Mouse (Mus musculus) embryonic facial prominence, embryonic 14.5 days (tissue): ENCODE results near the gene Gm42906. TPM values are rescaled to one million over a fixed set of nuclear protein-coding genes. Genes with fewer than 3 reads are reported as not detected.
A peak's percentile ranks its signal among the peaks of the same experiment; 100 is the strongest.

Experiments used
- ATAC-seq: fragments of 200-750 bp; cut with Nextera tagmentation; 2 replicates; pipeline ENCODE4 v1.8.0; 2017; ENCODE audit warnings: low read depth, moderate number of reproducible peaks, moderate TSS enrichment
- DNase-seq: peaks from one replicate; pipeline ENCODE4 v3.0.0-alpha.2; 2015; ENCODE audit warnings: low spot score
- H3K27ac ChIP-seq: fragments of 300-500 bp; sonication (generic); replicated peaks from 2 replicates; pipeline ENCODE4 v1.5.1; 2014; ENCODE audit warnings: low read depth, mild to moderate bottlenecking, low read length, moderate library complexity
- H3K27me3 ChIP-seq: fragments of 300-500 bp; sonication (generic); replicated peaks from 2 replicates; pipeline ENCODE4 v1.6.1; 2014; ENCODE audit warnings: low read length; ENCODE audit not compliant: control insufficient read depth, insufficient read depth
- H3K36me3 ChIP-seq: fragments of 300-500 bp; sonication (generic); 2 replicates; pipeline ENCODE4 v1.6.1; 2014; ENCODE audit warnings: low read length, mixed read lengths; ENCODE audit not compliant: control insufficient read depth, insufficient read depth
- H3K4me1 ChIP-seq: fragments of 300-500 bp; sonication (generic); 2 replicates; pipeline ENCODE4 v1.6.1; 2014; ENCODE audit warnings: antibody characterized with exemption, low read length; ENCODE audit not compliant: control insufficient read depth, insufficient read depth
- H3K4me2 ChIP-seq: fragments of 300-500 bp; sonication (generic); 2 replicates; pipeline ENCODE4 v1.6.1; 2014; ENCODE audit warnings: low read depth, mild to moderate bottlenecking, low read length, moderate library complexity, mixed read lengths
- H3K4me3 ChIP-seq: fragments of 300-500 bp; sonication (generic); 2 replicates; pipeline ENCODE4 v1.5.1; 2014; ENCODE audit warnings: low read depth, mild to moderate bottlenecking, low read length
- H3K9ac ChIP-seq: fragments of 300-500 bp; sonication (generic); 2 replicates; pipeline ENCODE4 v1.6.1; 2014; ENCODE audit warnings: low read depth, mild to moderate bottlenecking, low read length, moderate library complexity, mixed read lengths
- H3K9me3 ChIP-seq: fragments of 300-500 bp; sonication (generic); 2 replicates; pipeline ENCODE4 v1.6.1; 2016; ENCODE audit warnings: low read length; ENCODE audit not compliant: control insufficient read depth
- WGBS: fragments of 180-500 bp; shearing (Covaris S2); extraction: QIAGEN DNeasy Blood & Tissue Kit; methylation state at CpG from one replicate; pipeline ENCODE4 v1.1.7; 2014; 5-methylcytosine and 5-hydroxymethylcytosine counted together
- polyA plus RNA-seq: library from polyadenylated mRNA; unstranded; fragments of >200 nt; fragmentation: Nextera tagmentation; extraction: Ambion mirVana; gene quantifications from 2 replicates; pipeline ENCODE4 v1.2.1, GENCODE M21; 2014

The Gm42906 gene
- polyA plus RNA-seq, 1 experiment from 2014 or later, result not detected

GRCm38 (mm10) chr5:151403586-151403985, 24.4 kb downstream of the Gm42906 start:
- 24% methylated on average over 2 of the region's 2 CpGs for WGBS
- Histone ChIP-seq H3K4me1 (no peaks in the 10 kb centered on the region), H3K4me2 (no peak overlapping the region), H3K4me3 (no peak overlapping the region), H3K36me3 (no peaks in the 10 kb centered on the region), H3K9me3 (no peaks in the 10 kb centered on the region), H3K27ac (no peak overlapping the region), H3K27me3 (no peaks in the 10 kb centered on the region), H3K9ac (no peak overlapping the region)
- ATAC-seq (peak; percentile 42; the same call in 1 of the 2 replicates), DNase-seq (peak; percentile 13)

GRCm38 (mm10) chr5:151400557-151400944, 27.4 kb downstream of the Gm42906 start:
- Histone ChIP-seq H3K4me3 (no peak overlapping the region), H3K4me2 (no peak overlapping the region), H3K27me3 (no peaks in the 10 kb centered on the region), H3K9me3 (no peaks in the 10 kb centered on the region), H3K9ac (no peak overlapping the region), H3K4me1 (no peaks in the 10 kb centered on the region), H3K27ac (no peak overlapping the region), H3K36me3 (no peaks in the 10 kb centered on the region)
- 87% methylated on average over 2 of the region's 2 CpGs for WGBS
- ATAC-seq (no peak), DNase-seq (no peak)

- WGBS, result 67% methylated on average over 7 of the region's 7 CpGs
- H3K4me1 ChIP-seq, result 0 out of 2 replicates have a peak, but pooled peaks cover 2% of the 10 kb centered on the region
- no peak overlapping the region for H3K9ac ChIP-seq
- H3K27ac ChIP-seq, result no peak overlapping the region
- ATAC-seq (peak; percentile 68), DNase-seq (peak; percentile 15)
- no peak overlapping the region for H3K4me3 ChIP-seq
- no peaks in the 10 kb centered on the region for H3K36me3 ChIP-seq
- H3K9me3 ChIP-seq, result no peaks in the 10 kb centered on the region
- no peaks in the 10 kb centered on the region for H3K27me3 ChIP-seq
- H3K4me2 ChIP-seq, result no peak overlapping the region
Measured at GRCm38 (mm10) chr5:151399918-151400556, 27.9 kb downstream of the Gm42906 start.

GRCm38 (mm10) chr5:151396119-151396518, 31.8 kb downstream of the Gm42906 start:
- Histone ChIP-seq H3K27ac (no peak overlapping the region), H3K9me3 (no peaks in the 10 kb centered on the region), H3K4me3 (no peak overlapping the region), H3K4me2 (no peak overlapping the region), H3K27me3 (no peaks in the 10 kb centered on the region), H3K36me3 (no peaks in the 10 kb centered on the region), H3K4me1 (peaks cover 9% of the 10 kb centered on the region; the same call in 1 of the 2 replicates), H3K9ac (no peak overlapping the region)
- 73% methylated on average over 4 of the region's 4 CpGs for whole genome bisulfite sequencing
- DNase-seq (no peak), ATAC-seq (no peak)

- ATAC-seq (peak; percentile 42; the same call in 1 of the 2 replicates), DNase-seq (peak; percentile 46)
- Histone ChIP-seq H3K27me3 (no peaks in the 10 kb centered on the region), H3K4me2 (no peak overlapping the region), H3K4me3 (no peak overlapping the region), H3K27ac (peak overlapping the region; percentile 76), H3K4me1 (peaks cover 9% of the 10 kb centered on the region; the same call in 1 of the 2 replicates), H3K36me3 (no peaks in the 10 kb centered on the region), H3K9ac (no peak overlapping the region), H3K9me3 (no peaks in the 10 kb centered on the region)
- WGBS, result 54% methylated on average over 5 of the region's 5 CpGs
Measured at GRCm38 (mm10) chr5:151394690-151395089, 33.3 kb downstream of the Gm42906 start.

GRCm38 (mm10) chr5:151393821-151394662, 33.9 kb downstream of the Gm42906 start:
- no peak overlapping the region for H3K4me2 ChIP-seq
- H3K27me3 ChIP-seq, result no peaks in the 10 kb centered on the region
- peaks cover 9% of the 10 kb centered on the region; the same call in 1 of the 2 replicates for H3K4me1 ChIP-seq
- peak overlapping the region; percentile 76 for H3K27ac ChIP-seq
- H3K9me3 ChIP-seq, result no peaks in the 10 kb centered on the region
- WGBS, result 43% methylated on average over 7 of the region's 7 CpGs
- no peak overlapping the region for H3K4me3 ChIP-seq
- H3K36me3 ChIP-seq, result no peaks in the 10 kb centered on the region
- H3K9ac ChIP-seq, result no peak overlapping the region
- ATAC-seq (peak; percentile 92), DNase-seq (peak; percentile 78)

GRCm38 (mm10) chr5:151389827-151390226, 38.1 kb downstream of the Gm42906 start:
- 73% methylated on average over 1 of the region's 1 CpGs for WGBS
- H3K4me2 ChIP-seq, result no peak overlapping the region

GRCm38 (mm10) chr5:151379896-151380295, 48.1 kb downstream of the Gm42906 start:
- 79% methylated on average over 2 of the region's 2 CpGs for WGBS
- no peak for ATAC-seq

More at GRCm38 (mm10) chr5:151389827-151390226, 38.1 kb downstream of the Gm42906 start:
- no peak overlapping the region for H3K9ac ChIP-seq
- H3K27me3 ChIP-seq, result no peaks in the 10 kb centered on the region
- ATAC-seq (no peak), DNase-seq (peak; percentile 11)
- no peak overlapping the region for H3K4me3 ChIP-seq
- no peaks in the 10 kb centered on the region for H3K9me3 ChIP-seq
- H3K4me1 ChIP-seq, result peaks cover 5% of the 10 kb centered on the region; the same call in 1 of the 2 replicates
- no peaks in the 10 kb centered on the region for H3K36me3 ChIP-seq
- no peak overlapping the region for H3K27ac ChIP-seq

More at GRCm38 (mm10) chr5:151379896-151380295, 48.1 kb downstream of the Gm42906 start:
- no peak for DNase-seq
- no peaks in the 10 kb centered on the region for H3K9me3 ChIP-seq
- H3K4me3 ChIP-seq, result no peak overlapping the region
- H3K27ac ChIP-seq, result no peak overlapping the region
- H3K4me1 ChIP-seq, result no peaks in the 10 kb centered on the region
- H3K27me3 ChIP-seq, result no peaks in the 10 kb centered on the region
- H3K36me3 ChIP-seq, result no peaks in the 10 kb centered on the region
- H3K9ac ChIP-seq, result no peak overlapping the region
- H3K4me2 ChIP-seq, result no peak overlapping the region
